Mouse (Mus musculus): ENCODE results near the gene Itih1.

Gene Itih1

GRCm38 (mm10) chr14:30943038-30943437 lies at the start of gene Itih1:
Itih1 (minus strand) TSS chr14:30943289.
- no peak for DNase-seq (ENCODE audit: low spot score)

GRCm38 (mm10) chr14:30976222-30976621 lies 33.1 kb upstream of the Itih1 start:
- DNase-seq (ENCODE audit: low spot score): no peak

- DNase-seq (ENCODE audit: low spot score): no peak
Observed at GRCm38 (mm10) chr14:30974204-30974603, 31.1 kb upstream of the Itih1 start.

- no peak for DNase-seq (ENCODE audit: low spot score)
Observed at GRCm38 (mm10) chr14:30960366-30960765, 17.3 kb upstream of the Itih1 start.

- DNase-seq (ENCODE audit: low spot score): no peak
Observed at GRCm38 (mm10) chr14:30959031-30959430, 15.9 kb upstream of the Itih1 start.

- DNase-seq (ENCODE audit: low spot score): no peak
Observed at GRCm38 (mm10) chr14:30958517-30958916, 15.4 kb upstream of the Itih1 start.

- peak; percentile 97 for DNase-seq (ENCODE audit: low spot score)
Observed at GRCm38 (mm10) chr14:30951154-30951825, 8.2 kb upstream of the Itih1 start, which contains the start of gene Nek4. Nek4 (plus strand) TSS chr14:30951377.

GRCm38 (mm10) chr14:30949986-30950385 lies 6.9 kb upstream of the Itih1 start:
- DNase-seq (ENCODE audit: low spot score): no peak

- DNase-seq (ENCODE audit: low spot score): no peak
Observed at GRCm38 (mm10) chr14:30944745-30945144, 1.7 kb upstream of the Itih1 start.

GRCm38 (mm10) chr14:30943860-30944674 lies 978 bp upstream of the Itih1 start:
- DNase-seq (ENCODE audit: low spot score): peak; percentile 30

GRCm38 (mm10) chr14:30942254-30942653 lies 835 bp downstream of the Itih1 start:
- DNase-seq (ENCODE audit: low spot score): no peak

GRCm38 (mm10) chr14:30933351-30933750 lies 9.7 kb downstream of the Itih1 start:
- no peak for DNase-seq (ENCODE audit: low spot score)

- no peak for DNase-seq (ENCODE audit: low spot score)
Observed at GRCm38 (mm10) chr14:30930386-30930785, 12.7 kb downstream of the Itih1 start.

GRCm38 (mm10) chr14:30925492-30925891 lies 17.6 kb downstream of the Itih1 start:
- no peak for DNase-seq (ENCODE audit: low spot score)

GRCm38 (mm10) chr14:30923375-30924105 lies 19.5 kb downstream of the Itih1 start, which contains the start of gene Itih3:
Itih3 (minus strand) TSS chr14:30923760.
- DNase-seq (ENCODE audit: low spot score): no peak

- DNase-seq (ENCODE audit: low spot score): no peak
Observed at GRCm38 (mm10) chr14:30922053-30922670, 20.9 kb downstream of the Itih1 start.

- DNase-seq (ENCODE audit: low spot score): no peak
Observed at GRCm38 (mm10) chr14:30916516-30916915, 26.6 kb downstream of the Itih1 start.

GRCm38 (mm10) chr14:30913404-30913803 lies 29.7 kb downstream of the Itih1 start:
- peak; percentile 42 for DNase-seq (ENCODE audit: low spot score)

GRCm38 (mm10) chr14:30912641-30913040 lies 30.4 kb downstream of the Itih1 start:
- no peak for DNase-seq (ENCODE audit: low spot score)

- no peak for DNase-seq (ENCODE audit: low spot score)
Observed at GRCm38 (mm10) chr14:30911141-30911540, 31.9 kb downstream of the Itih1 start.

GRCm38 (mm10) chr14:30907814-30908265 lies 35.2 kb downstream of the Itih1 start:
- no peak for DNase-seq (ENCODE audit: low spot score)

GRCm38 (mm10) chr14:30906001-30906400 lies 37.1 kb downstream of the Itih1 start:
- no peak for DNase-seq (ENCODE audit: low spot score)
